Mouse (Mus musculus) brain, embryonic 14.5 days (tissue): Measurements from ENCODE around the gene Tmem110. TPM values are rescaled to one million over a fixed set of nuclear protein-coding genes. Genes with fewer than 3 reads are reported as not detected.

ENCODE experiments used
- DNase-seq: peaks from one replicate; pipeline ENCODE4 v3.0.0-alpha.2; 2011; ENCODE audit warnings: low read depth
- CTCF ChIP-seq: fragments of 200-500 bp; IDR thresholded peaks from 2 replicates; pipeline ENCODE4 v1.5.1; 2012; ENCODE audit warnings: inconsistent platforms, mild to moderate bottlenecking, moderate library complexity, borderline replicate concordance; ENCODE audit not compliant: insufficient read depth, insufficient read length; ENCODE audit errors: extremely low read depth
- POLR2A ChIP-seq: fragments of 200-500 bp; IDR thresholded peaks from 2 replicates; pipeline ENCODE4 v1.6.1; 2012; ENCODE audit warnings: mild to moderate bottlenecking, inconsistent platforms, borderline replicate concordance; ENCODE audit not compliant: poor library complexity, insufficient read depth, insufficient read length, severe bottlenecking; ENCODE audit errors: extremely low read depth
- polyA plus RNA-seq: library from polyadenylated mRNA; depleted of rRNA; stranded (reverse); fragments of >200 nt; gene quantifications from 2 replicates; pipeline ENCODE4 v1.2.3, GENCODE M21; 2012; rRNA removed

Tmem110 gene
- 23.9 and 28.4 TPM in 2 replicates for polyA plus RNA-seq

DNA sequence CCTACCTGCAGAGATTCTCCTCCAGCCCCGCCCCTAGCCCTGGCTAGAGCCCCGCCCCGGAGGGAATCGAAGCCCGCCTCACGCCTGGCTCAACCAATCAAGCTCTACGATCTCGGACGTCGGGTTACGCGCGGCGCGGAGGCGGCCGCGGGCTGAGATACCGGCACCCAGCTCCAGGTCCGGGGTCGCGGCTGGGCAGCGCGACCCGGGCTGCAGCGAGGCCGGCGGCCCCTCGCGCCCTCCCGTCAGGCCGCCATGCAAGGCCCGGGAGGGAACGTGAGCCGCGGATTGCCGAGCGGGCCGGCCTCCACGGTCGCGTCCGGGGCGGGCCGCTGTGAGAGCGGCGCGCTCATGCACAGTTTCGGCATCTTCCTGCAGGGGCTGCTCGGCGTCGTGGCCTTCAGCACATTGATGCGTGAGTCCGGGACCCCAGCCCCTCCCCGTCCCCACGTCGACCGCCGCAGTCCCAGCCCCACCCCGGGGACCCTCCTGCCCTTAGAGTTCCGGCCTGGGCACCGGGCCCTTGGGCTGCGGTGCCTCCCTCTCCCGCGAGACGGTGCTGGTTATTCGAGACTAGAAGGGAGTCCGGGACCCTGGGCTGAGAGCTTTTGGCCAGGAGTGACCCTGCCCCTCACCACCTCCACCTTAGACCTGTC, at the start of gene Tmem110:
Gene Tmem110 (plus strand): TSS at position 115 of the 656 bp plus-strand sequence.
- DNase-seq, result peak; percentile 89
- peak; percentile 85 for TF ChIP-seq POLR2A
- peak; percentile 37; the same call in 1 of the 2 replicates for TF ChIP-seq CTCF

DNA sequence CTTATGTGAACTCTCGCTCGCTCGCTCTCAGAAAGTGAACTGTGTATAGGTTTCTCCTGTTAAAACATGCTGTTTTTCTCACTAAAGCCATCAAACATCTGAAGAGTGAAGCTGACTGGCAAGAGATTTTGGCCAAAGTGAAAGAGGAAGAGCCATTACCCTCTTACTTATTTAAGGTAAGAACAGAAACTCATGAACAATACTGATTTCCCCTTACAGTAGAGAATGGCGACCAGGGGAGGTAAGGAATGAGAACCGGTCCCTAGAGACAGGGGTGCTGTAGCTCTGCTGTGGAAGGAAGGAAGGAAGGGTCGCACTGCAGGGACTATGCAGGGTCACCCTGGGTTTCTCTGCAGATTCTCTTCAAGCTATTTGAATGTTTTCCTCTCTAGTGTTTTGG, 40.8 kb upstream of the Tmem110 start:
- TF ChIP-seq CTCF (no peak), POLR2A (no peak)
- no peak for DNase-seq

GRCm38 (mm10) chr14:30789471-30789870, 35.9 kb upstream of the Tmem110 start:
- no peak for DNase-seq

GRCm38 (mm10) chr14:30792871-30793270, 32.5 kb upstream of the Tmem110 start:
- TF ChIP-seq CTCF (no peak), POLR2A (no peak)
- DNase-seq, result no peak

More at GRCm38 (mm10) chr14:30789471-30789870, 35.9 kb upstream of the Tmem110 start:
- TF ChIP-seq POLR2A, result no peak
- TF ChIP-seq CTCF, result no peak

DNA sequence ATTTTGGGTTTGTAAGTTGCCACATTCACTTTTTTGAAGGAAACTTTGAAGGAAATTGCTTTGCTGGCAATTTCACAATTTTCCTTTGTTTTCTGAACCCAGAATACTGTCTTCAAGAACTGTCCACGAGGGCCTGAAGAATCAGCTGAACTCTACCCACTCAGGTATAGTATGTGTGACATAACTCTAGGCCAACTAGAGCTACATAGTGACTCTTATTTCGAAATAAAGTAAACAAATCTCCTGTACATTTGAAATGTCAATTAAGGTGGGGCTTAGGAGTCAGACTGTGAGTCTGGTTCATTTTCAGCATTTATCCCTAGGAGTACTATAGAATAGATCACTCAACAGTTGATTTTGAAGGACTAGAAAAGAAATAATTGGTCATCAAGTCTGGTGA, 23.6 kb upstream of the Tmem110 start:
- no peak for DNase-seq
- TF ChIP-seq CTCF (no peak), POLR2A (no peak)

DNA sequence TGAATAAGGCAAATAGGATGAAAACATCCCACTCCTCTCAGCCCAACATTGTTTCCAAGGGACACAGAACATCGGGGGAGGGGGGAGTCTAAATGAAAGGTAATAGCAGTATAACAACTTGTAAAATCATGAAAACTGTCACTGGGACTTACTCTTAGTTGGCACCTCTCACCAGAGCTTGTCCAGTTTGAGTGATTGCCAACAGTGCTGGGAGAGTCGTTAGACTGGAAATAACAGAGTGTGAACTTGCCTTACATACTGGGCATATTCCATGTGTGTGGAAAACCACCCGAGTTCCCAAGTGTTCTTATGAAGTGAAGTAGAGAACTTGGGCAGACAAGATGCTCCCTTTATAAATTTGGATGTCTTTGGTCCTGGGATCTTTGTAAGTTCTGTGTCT, 4.3 kb upstream of the Tmem110 start:
- peak; percentile 37 for DNase-seq
- TF ChIP-seq POLR2A (no peak), CTCF (no peak)

- TF ChIP-seq CTCF (no peak), POLR2A (no peak)
- DNase-seq, result no peak
Measured at GRCm38 (mm10) chr14:30824456-30824995, 864 bp upstream of the Tmem110 start.

- TF ChIP-seq POLR2A (no peak), CTCF (no peak)
- no peak for DNase-seq
Measured at GRCm38 (mm10) chr14:30825021-30825475, 342 bp upstream of the Tmem110 start.

DNA sequence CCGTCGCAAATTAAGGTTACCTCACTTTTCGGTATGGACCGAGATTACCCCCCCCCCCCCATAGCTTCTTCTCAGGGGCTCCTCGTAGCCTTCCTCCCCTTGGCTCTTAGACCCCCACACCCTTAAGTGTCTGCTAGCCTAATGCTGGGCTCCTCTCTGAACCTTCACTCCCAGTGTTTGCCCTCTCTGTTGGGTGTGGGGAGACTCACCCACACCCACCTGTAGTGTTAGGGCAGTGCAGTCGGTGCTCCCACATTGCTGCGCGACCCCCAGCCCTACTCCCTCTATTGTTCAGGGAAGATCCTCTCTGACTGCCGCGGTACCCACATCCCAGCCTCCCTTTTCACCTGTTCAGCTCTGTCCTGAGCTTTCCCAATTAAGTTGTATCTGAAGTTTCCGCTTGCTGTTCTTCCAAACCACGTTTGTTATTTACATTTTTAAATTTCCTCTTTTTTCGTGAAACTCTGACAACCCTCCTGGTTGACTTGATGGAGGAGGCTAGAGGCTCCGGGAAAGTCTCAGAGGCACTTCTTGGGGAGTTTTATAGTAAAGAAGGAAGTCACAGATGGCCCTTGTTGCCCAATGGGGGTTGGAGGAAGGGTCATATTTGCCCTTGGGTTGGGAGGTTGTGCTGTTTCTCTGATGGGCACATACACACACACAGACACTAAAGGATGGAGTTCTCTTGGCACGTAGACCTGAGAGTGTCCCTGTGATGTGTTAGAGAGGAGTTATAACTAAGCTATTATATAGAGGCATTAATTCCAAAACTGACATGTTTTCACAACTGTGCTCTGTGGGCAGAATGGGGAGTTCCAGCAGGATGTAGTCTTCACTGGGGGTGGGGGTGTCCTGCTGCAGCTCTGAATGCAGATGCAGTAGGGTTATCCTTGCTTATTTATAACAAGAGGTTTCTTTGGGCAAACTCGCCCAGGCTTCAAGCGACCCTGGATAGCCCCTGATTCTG, 1.1 kb downstream of the Tmem110 start:
- peak; percentile 7 for DNase-seq
- no peak for TF ChIP-seq CTCF
- TF ChIP-seq POLR2A, result no peak

DNA sequence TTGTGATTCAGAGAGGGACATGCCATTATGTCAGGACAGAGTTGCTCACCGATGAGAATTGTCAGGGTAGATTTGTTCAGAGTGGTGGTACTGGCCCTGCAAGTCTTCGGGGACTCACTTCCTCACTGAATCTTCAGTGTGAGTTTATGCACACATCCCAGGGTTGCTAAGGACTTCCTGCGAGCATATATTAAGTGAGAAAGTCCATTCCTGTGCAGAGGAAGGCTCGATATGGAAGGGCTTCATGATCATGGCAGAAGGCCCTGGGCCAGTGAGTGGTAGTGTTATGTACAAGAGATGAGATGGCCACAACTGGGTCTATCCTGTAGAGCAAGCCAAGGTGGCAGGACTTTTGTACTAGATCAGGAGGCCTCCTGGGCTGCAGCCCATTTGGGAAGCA, 2.1 kb downstream of the Tmem110 start:
- TF ChIP-seq POLR2A (no peak), CTCF (no peak)
- DNase-seq, result no peak

- DNase-seq, result no peak
Measured at GRCm38 (mm10) chr14:30828077-30828476, 2.7 kb downstream of the Tmem110 start.

More at GRCm38 (mm10) chr14:30828077-30828476, 2.7 kb downstream of the Tmem110 start:
- no peak for TF ChIP-seq POLR2A
- no peak for TF ChIP-seq CTCF
